Mouse (Mus musculus): Measurements from ENCODE around the gene Coq10a.

The Coq10a gene

DNA sequence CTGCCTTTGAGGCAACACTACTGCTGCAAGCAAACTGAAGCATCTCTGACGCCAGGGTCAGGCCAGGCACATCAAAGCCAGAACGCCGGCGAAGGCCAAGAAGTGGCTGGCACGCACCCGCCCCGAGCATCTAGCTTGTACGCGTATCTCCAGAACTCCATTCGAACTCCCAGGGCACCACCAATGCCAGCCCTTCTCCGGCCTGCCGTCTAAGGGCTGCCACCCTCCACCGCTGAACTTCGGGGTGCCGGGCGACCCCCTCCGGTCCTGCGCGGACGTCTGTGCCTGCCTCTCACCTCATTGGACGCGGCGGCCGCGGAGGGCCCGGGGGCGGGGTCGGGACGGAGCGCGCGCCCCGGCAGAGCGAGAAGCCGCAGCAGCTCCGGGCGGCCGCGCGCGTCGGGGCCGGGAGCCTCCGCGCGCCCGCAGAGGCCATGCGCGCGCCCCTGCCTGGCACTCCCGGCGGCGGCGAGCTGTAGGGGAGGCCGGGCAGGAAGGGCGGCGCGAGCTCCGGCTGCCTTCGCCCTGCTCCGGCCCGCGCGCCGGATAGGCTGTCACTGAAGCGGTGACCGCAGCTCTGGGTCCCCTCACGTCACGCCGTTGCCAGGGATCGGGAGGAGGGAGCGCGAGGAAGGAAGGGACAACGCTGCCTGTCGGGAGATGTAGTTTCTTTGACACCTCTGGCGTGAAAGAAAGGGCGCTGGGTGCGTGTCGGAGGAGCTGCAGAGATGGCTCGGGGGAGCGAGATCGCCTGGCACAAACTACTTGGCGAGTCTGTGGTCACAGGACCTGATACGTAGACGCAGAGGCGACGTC lies at the start of gene Coq10a:
Gene Coq10a, minus strand, starts transcription at position 596 of the 816 bp plus-strand sequence.
- DNase-seq, result peak; percentile 96

DNA sequence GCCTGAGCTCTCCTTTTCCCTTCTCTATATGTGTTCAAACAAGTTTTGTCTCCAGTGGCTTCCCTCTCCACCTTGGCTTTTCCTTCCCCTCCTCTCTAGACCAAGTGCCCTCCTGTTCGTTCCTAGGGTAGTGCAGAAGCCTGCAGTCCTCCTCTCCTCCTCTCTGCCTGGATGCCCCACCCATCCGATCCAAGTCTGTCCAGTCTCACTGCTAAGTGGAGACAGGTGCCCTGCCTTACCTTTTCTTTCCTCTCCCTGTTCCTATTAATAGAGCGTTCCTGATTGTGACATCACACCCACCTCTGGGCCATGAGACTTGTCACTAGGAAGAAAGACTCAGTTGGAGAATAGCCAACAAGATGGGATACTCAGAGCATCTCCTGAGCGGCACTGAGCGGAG lies 46.1 kb upstream of the Coq10a start:
- DNase-seq, result no peak

DNA sequence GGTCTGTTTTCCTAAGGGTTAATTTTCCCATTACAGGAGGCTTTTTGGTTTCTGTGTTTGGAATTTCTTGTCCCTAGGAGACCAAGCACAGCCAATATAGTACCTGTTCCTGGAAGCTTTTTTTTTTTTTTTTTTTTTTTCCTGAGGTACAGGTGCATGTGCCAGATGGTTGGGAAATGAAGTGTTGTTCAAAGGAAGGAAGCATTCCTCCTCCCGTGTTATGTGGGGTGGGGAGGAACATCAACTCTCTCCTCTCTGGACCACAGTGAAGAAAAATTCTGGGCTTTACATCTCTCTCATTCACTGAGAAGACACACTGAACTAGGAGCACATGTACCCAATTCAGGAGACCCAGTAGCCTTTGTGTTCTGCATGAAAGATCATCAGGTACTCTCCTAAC lies 44.3 kb upstream of the Coq10a start:
- no peak for DNase-seq

DNA sequence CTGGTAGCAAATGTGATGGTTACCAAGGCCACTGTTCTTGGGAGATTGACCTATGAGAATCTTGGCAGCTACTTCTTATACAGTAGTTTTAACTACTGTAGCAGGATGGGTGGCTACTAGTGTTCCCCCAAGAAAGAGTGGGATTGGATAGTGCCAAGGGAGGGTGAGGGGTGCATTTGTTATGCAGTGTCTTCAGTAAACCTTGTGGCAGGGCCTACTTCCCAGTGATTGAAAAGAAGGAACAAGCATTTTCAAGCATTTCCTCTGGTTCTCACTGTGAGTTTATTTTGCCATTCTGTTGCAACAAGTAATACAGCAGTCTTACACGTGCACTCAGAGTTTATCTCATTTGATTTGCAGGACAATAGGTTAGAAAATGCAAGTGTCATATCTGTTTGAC lies 43.8 kb upstream of the Coq10a start:
- DNase-seq, result no peak

DNA sequence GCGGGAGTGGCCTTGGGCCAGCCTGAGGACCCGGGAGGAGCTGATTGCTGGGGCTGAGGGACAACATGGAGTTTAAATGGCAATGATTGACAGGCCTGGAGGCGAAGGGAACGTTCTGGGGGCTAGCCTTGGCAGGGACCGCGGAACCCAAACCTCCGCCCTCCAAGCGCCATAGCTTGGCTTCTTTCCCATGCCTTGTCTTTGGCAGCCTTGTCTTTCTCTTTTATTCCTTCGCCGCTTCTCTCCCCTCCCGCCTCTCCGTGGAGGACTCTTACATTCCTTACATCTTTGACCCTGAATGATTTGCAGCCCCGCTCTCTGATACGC lies 43.2 kb upstream of the Coq10a start:
- DNase-seq, result no peak

DNA sequence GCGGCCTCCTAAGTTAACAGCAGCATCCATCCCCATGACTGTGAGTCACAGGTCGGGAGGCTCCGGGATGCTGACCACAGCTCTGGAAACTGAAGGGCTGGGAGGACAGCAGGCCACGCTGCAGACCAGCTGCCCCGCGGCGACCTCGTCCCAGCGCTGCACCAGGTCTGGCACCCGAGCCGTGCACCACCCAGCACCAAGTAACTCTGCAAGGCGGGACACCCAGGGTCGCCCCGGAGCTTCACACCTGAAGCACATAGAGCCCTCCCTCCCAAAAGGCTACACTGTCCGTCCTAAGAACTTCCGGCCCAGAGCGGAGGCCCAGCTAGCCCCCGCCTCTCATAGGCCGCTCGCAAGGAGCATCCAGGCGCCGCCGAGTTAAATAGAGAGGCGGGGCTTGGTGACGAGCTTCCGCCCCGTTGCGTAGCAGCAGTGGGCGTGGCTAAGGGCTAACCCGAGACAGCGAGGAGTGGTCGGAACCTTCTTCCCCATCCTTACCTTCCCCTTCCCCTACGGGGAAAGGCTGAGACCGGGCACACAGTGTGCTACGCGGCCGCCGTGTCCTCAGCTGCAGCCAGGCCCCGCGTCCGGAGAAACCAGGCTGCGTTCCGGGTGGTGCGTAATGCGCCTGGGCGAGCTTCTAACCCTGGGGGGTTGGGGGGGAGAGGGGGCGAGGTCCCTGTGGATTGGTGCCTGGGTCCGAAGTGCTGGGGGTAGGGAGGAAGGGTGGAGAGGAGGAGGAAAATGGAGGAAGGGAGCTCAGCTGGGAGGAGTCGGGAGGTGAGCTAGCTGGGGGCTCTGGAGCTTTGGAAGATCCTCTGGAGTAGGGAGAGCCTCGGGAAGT lies 42.6 kb upstream of the Coq10a start, which contains the start of the genes Nabp2 and Rnf41:
Gene Nabp2, minus strand, starts transcription at position 282 of the 844 bp plus-strand sequence.
Gene Rnf41, plus strand, starts transcription at position 447 of the 844 bp plus-strand sequence.
- DNase-seq, result peak; percentile 97

DNA sequence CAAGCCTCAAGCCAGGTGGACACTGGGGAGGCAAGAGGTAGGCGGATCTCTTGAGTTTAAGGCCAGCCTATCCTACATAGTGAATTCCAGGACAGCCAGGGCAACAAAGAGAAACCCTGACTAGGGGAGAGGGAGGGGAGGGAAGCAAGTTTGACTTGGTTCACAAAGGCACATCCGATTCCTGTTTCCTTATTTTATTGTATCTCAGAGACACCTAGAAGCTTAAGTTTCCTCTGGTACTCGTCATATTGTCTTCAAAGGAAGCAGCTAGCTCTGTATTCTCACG lies 41.7 kb upstream of the Coq10a start:
- no peak for DNase-seq

DNA sequence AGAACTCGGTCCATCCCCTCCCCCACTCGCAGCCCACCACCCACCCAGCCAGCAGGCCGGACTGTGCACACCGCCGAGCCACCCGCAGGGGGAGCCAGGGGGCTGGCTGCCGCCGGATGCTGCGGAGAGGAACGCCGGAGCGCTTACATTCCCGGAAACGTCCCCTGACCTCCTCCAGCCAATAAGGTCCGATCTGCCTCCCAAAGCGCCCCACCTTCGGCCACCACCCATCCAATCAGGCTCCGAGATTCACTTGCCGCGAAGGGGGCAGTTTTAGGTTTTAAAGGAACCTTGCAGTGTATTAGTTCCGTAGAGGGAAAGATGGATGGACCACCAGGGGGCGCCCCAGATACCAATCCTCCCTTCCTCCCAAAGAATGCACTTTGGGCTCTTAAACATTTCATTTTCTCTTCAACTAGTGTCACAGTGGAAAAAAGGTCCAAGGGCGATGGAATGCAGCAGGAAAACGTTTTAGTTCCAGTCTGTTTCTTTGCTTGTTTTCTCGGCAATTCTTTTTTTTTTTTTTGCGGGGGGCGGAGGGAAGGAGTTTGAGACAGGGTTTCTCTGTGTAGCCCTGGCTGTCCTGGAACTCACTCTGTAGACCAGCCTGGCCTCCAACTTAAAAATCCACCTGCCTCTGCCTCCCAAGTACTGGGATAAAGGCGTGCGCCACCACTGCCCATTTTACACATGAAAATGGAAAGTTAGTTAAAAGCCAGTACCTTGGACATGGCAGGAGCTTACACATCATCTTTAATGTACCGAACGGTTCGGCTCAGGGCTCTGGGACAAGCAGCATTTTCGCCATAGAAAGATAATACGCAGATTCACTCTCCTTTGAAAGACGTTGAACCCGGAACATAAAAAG lies 41.1 kb upstream of the Coq10a start:
- DNase-seq, result peak; percentile 98

DNA sequence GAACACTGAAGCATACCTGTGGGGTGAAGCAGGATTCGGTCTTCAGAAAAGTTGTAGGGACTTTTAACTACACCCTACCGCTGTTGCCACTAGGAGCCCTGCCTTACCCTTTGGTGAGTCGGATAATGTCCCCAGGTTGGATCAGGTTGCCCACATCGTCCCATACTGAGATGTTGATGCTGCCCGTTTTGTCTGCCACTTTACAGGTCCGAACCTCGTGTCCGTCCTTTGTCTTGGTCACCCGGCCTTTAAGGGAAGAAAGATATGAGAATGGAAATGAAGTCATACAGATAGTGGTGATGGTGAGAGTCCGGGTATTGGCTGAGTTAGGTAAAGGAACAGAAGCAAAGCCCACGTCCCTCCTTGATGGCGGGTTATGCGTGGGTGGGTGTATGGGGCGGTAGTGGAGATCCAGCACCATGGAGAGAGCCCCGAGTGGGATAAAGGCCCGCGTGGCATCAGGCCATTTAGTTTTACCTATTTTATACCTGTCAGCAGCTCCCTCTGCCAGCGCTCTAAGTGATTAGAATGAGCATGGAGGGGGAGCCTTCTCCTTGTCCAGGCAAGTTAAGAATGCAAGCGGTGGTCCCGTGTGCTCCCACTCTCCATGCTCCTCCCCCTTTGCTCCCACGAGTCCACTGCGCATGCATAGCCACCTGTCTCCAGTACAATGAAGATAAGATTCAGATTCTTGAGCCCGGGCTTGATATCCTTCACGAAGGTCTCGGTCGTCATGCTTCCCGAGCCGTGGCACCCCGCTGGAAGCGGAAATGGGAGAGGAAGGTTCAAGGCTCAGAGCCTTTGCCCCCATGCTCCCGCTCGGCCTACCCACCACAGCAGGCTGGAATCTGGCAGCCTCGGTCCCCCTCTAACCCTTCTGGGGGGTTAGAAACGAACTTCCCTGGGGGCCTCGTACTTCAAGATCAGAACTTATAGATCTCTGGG lies 40.1 kb upstream of the Coq10a start:
- peak; percentile 55 for DNase-seq

DNA sequence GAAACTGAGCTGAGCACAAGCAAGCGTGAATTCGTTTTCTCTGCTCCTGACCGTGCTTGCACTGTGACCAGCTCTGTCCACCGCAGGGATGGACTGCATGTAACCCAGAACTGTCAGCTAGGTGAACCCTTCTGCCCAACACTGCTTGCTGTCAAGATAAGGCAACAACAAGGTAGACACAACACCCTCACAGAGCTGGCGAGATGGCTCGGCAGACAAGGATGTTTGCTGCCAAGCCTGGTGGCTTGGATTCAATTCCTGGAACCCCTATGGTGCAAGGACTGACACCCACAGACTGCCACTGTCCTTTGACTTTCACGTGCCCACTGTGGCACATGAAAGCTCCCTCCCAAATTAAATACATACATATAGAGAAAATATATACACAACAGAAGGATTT lies 35.1 kb upstream of the Coq10a start:
- no peak for DNase-seq

DNA sequence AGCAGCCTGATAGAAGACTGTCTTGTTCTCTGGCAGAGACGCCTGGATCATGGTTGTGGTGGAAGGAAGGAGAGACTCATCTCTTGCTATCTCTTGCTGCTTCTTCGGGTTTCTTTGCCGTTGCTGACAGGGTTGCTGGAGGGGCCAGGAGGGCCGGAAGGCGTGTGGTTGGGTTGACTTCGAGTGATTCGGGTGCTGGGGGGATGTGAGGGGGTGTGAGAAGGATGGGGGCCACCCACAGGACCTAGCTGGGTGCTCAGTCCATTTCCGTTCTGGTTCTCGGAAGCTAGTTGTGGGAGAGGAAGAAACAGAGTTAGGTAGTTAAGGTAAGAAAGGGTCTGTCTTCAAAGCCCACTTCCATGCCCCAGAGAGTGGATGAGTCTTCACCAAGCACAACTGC lies 32.8 kb upstream of the Coq10a start:
- DNase-seq, result no peak

DNA sequence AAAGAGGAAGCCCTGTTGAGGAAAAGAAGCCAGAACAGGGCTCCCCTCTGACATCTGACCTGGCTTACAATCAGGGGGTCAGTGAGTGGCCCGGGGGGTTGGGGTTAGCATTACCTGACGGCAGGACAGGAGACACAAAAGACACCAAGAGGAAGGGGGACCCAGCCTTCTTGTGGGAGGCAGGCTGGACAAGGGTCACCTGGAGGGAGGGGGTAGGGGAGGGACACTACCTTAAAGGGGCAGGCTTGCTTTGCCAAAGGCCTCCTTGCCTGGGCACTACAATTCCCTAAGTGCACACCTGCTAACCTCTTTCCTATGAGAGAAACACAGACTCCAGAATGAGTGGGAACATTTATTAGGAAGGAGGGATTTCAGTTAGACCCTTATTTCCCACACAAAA lies 32.3 kb upstream of the Coq10a start, which contains the start of gene Slc39a5:
Gene Slc39a5, minus strand, starts transcription at position 174 of the 400 bp plus-strand sequence.
- no peak for DNase-seq

DNA sequence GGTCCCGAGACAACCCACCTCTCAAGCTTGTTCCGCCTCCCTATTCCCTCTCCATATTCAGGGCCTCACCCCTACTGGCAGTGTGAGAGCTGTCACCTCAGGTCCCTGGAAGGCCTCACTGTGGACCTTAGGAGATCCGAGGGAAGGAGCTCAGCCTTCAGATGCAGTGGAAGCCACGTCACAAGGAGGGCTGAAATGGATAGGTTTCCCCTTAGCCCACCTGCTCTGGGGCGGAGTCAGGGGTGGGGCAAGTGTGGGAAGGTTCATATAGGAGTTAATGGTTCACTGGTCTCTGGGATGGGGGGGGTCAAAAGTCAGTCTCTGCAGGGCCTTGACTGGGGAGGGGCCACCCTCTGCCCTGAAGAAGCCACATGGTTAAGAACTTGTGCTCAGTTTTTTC lies 31.5 kb upstream of the Coq10a start:
- peak; percentile 1 for DNase-seq

DNA sequence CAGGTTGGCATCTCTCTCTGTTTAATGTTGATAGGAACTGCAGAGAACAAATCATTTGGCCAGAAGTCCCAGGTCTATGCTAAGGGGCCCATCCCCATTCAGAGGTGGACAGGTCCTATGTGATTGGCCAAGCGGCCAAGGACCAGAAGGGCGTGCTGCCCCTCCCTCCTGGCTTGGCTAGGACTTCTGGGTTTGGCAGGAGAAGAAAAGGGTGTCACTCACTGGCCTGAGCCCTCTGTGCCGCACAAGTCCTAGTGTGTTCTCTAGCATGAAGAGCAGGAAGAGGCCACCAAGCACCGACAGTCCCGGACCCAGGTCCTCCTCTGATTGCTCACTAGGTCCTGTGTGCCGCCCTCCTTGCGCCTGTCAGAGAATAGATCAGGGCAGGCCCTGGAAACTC lies 28.7 kb upstream of the Coq10a start:
- DNase-seq, result no peak

DNA sequence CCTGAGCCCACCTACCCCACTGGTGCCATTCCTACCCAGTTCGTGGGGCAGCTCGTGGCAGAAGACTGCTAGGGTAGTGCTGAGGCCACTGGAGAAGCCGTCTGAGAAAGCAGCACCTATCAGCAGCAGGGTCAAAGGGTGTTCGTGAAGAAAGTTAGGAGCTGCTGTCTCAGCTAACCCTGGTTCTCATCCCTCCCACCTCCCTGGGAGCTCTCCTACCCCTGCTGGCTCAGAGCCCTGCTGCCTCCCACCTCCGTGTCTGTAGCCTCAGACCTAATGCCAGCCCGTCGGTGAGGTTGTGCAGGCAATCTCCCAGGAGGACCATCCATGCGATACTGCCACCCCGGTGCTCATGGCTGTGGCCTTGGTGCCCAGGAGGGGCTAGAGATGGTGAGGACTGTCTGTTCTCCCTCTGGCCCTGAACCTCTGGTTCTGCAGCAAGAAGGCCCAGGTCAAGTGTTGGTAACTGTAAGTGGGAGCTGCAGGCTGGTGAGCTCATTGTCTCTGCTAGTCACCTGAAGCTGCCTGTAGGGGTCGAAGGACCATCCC lies 28.0 kb upstream of the Coq10a start:
- DNase-seq, result no peak

DNA sequence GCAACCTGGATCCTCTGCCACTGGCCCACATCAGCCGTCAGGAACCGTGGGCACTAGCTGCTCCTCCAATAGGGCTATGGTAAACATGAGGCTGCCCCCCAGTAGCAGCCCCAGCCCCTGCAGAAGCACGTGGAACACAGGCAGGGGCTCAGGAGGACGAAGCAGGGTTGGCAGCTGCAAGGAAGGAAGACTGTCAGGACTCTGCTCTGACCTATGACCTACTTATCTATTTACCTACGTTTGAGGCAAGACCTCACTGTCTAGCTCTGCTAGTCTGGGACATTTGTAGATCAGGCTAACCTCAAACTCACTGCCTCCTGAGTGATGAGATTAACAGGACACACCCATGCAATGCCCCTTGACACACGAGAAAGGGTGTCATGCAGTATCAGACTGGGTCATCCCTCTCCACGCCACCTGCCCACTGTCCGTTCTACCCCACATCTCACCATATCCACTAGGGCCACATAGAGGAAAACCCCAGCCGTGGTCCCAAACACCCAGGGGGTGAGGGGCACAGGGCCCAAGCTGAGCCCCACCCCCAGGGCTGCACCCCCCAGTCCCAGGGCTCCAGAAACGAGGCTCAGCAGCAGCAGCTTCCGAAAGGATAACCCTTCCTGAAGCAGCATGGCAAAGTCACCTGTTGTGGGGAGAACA lies 27.3 kb upstream of the Coq10a start:
- no peak for DNase-seq

DNA sequence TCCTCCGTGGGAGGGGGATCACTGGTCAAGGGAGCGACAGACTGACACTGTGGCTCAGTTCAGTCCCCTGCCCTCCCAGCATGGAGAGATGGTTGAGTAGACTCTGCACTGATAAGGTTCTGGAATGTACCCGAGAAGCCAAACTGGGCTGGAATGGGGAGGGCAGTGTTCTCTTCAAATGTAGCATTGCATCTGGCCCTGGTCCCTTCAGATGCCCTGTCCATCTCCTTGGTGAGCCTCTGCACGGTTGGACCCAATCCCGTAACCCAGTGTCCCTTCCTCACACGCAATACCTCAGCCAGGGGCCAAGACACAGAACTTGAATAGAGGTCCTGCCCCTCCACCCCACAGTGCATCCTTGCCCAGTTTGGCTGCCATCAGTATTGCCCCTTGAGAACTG lies 23.1 kb upstream of the Coq10a start:
- no peak for DNase-seq

DNA sequence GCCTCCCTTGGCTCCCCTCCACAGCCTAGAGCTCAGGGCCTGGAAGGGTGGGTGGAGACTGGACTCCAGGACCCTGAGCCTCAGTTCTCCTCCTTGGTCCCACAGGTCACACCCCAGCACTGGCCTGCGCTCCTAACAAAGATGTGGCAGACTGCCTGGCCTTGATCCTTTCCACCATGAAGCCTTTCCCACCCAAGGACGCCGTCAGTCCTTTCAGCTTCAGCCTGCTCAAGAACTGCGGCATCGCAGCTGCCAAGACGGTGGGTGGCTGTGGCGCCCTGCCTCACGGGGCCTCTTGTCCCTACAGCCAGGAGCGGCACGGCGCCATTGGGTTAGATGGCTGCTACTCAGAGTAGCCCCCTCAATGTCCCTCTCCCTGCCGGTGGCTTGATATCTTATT lies 21.6 kb upstream of the Coq10a start:
- no peak for DNase-seq

DNA sequence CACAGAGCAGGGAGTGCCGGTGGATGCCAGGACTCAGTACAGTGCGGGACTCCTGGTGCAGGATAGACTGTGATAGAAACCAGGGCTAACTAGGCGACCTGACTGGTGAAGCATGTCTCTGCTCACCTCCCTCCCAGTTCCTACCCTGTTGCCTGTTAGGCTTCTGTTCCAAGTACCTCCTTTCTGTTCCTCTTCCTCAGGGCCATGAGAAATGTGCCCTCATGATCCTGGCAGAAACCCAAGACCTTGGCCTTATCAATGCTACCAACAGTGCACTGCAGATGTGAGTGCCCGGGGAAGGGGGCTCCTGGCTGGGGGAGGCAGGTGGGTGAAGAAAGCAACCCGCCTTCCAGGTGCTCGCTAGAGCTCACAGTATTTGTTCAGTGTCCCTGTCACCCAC lies 20.8 kb upstream of the Coq10a start:
- DNase-seq, result no peak

DNA sequence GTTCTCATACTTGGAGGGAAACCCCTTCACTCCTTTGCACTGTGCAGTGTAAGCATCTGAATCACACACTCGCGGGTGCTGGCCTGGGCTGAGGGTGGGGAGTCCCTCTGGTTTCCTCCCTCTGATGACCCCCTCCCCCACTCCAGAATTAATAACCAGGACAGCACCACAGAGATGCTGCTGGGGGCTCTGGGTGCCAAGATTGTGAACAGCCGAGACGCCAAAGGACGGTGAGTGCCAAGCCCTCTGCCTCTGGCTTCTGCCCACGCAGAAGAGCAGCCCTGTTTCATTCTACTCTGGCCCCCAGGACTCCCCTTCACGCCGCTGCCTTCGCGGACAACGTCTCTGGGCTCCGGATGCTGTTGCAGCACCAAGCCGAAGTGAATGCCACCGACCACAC lies 20.1 kb upstream of the Coq10a start:
- no peak for DNase-seq

DNA sequence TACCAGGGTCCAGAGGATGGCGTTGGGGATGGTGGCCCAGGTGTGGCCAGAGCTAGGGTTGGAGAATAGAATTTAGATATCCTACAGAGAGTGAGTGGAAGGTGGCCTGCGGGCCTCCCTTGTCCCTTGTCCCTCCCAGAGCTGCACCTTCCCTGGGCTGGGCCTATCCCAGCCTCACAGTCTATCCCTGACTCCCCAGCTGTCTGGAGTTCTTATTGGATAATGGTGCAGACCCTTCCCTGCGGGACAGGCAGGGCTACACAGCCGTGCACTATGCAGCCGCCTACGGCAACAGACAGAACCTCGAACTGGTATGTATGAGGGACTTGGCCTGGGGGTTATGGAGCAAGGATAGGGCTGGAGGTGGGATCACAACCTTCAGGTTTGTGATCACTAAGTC lies 17.1 kb upstream of the Coq10a start:
- no peak for DNase-seq
